Mouse (Mus musculus) liver, embryonic 13.5 days (tissue): ENCODE measurements around the gene Prcc. TPM values are rescaled to one million over a fixed set of nuclear protein-coding genes. Genes with fewer than 3 reads are reported as not detected.
A peak's percentile ranks its signal among the peaks of the same experiment; 100 is the strongest.
"Not testable (repeated sequence)": the region's sequence is repeated elsewhere in the genome, so short reads cannot be mapped to it uniquely, and the experiment has no call there.

Source experiments
- ATAC-seq: fragments of 200-750 bp; cut with Nextera tagmentation; 2 replicates; pipeline ENCODE4 v1.8.0; 2017; ENCODE audit warnings: low read depth, mild to moderate bottlenecking, moderate number of reproducible peaks, moderate library complexity
- DNase-seq: peaks from one replicate; pipeline ENCODE4 v3.0.0; 2022
- H3K27ac ChIP-seq: fragments of 300-500 bp; sonication (generic); 2 replicates; pipeline ENCODE4 v1.5.1; 2015; ENCODE audit warnings: moderate library complexity, mild to moderate bottlenecking, inconsistent platforms
- H3K27me3 ChIP-seq: fragments of 300-500 bp; sonication (generic); 2 replicates; pipeline ENCODE4 v1.6.1; 2015; ENCODE audit warnings: mild to moderate bottlenecking, inconsistent platforms
- H3K36me3 ChIP-seq: fragments of 300-500 bp; sonication (generic); 2 replicates; pipeline ENCODE4 v1.6.1; 2015; ENCODE audit warnings: mild to moderate bottlenecking, inconsistent platforms
- H3K4me1 ChIP-seq: fragments of 300-500 bp; sonication (generic); replicated peaks from 2 replicates; pipeline ENCODE4 v1.6.1; 2015; ENCODE audit warnings: inconsistent platforms
- H3K4me2 ChIP-seq: fragments of 300-500 bp; sonication (generic); 2 replicates; pipeline ENCODE4 v1.6.1; 2015; ENCODE audit warnings: inconsistent platforms, mild to moderate bottlenecking, moderate library complexity
- H3K4me3 ChIP-seq: fragments of 300-500 bp; sonication (generic); replicated peaks from 2 replicates; pipeline ENCODE4 v1.5.1; 2015; ENCODE audit warnings: mild to moderate bottlenecking, inconsistent platforms
- H3K9ac ChIP-seq: fragments of 300-500 bp; sonication (generic); 2 replicates; pipeline ENCODE4 v1.6.1; 2015; ENCODE audit warnings: mild to moderate bottlenecking, inconsistent platforms
- H3K9me3 ChIP-seq: fragments of 300-500 bp; sonication (generic); replicated peaks from 2 replicates; pipeline ENCODE4 v1.6.1; 2016; ENCODE audit warnings: inconsistent platforms
- WGBS: fragments of 180-500 bp; shearing (Covaris S2); methylation state at CpG from one replicate; pipeline ENCODE4 v1.1.7; 2015; ENCODE audit not compliant: insufficient replicate concordance; 5-methylcytosine and 5-hydroxymethylcytosine counted together
- polyA plus RNA-seq: library from polyadenylated mRNA; unstranded; fragments of >200 nt; fragmentation: Nextera tagmentation; extraction: Ambion mirVana; gene quantifications from 2 replicates; pipeline ENCODE4 v1.2.1, GENCODE M21; 2015

The Prcc gene
- polyA plus RNA-seq, 1 experiment from 2014 or later: 7.9 TPM

GRCm38 (mm10) chr3:87840858-87841257 is 44.5 kb downstream of the Prcc start:
- Histone ChIP-seq H3K27ac (no peak overlapping the region), H3K36me3 (no peaks in the 10 kb centered on the region), H3K27me3 (peaks cover 11% of the 10 kb centered on the region), H3K4me1 (no peaks in the 10 kb centered on the region), H3K9me3 (no peaks in the 10 kb centered on the region), H3K4me2 (no peak overlapping the region), H3K9ac (no peak overlapping the region), H3K4me3 (no peak overlapping the region)
- ATAC-seq (no peak), DNase-seq (no peak)

- no peaks in the 10 kb centered on the region for H3K9me3 ChIP-seq
- H3K36me3 ChIP-seq: no peaks in the 10 kb centered on the region
- H3K4me3 ChIP-seq: no peak overlapping the region
- peak; percentile 35 for DNase-seq
- WGBS: 6% methylated on average over 4 of the region's 4 CpGs
- no peaks in the 10 kb centered on the region for H3K4me1 ChIP-seq
- ATAC-seq: no peak
- no peak overlapping the region for H3K9ac ChIP-seq
- H3K4me2 ChIP-seq: no peak overlapping the region
- H3K27me3 ChIP-seq: peaks cover 11% of the 10 kb centered on the region
- H3K27ac ChIP-seq: no peak overlapping the region
Measured at GRCm38 (mm10) chr3:87838622-87839021, 46.8 kb downstream of the Prcc start.

- no peak overlapping the region for H3K4me2 ChIP-seq
- WGBS: 56% methylated on average over 5 of the region's 5 CpGs
- no peaks in the 10 kb centered on the region for H3K4me1 ChIP-seq
- no peak overlapping the region for H3K4me3 ChIP-seq
- H3K9ac ChIP-seq: no peak overlapping the region
- DNase-seq (no peak), ATAC-seq (no peak)
- no peaks in the 10 kb centered on the region for H3K27me3 ChIP-seq
- no peaks in the 10 kb centered on the region for H3K36me3 ChIP-seq
- no peak overlapping the region for H3K27ac ChIP-seq
- H3K9me3 ChIP-seq: no peaks in the 10 kb centered on the region
Measured at GRCm38 (mm10) chr3:87833482-87833881, 51.9 kb downstream of the Prcc start.

- no peak overlapping the region for H3K4me2 ChIP-seq
- WGBS: 58% methylated on average over 7 of the region's 7 CpGs
- no peak for ATAC-seq
- H3K9ac ChIP-seq: no peak overlapping the region
- H3K4me3 ChIP-seq: no peak overlapping the region
- no peak for DNase-seq
- no peaks in the 10 kb centered on the region for H3K36me3 ChIP-seq
- H3K4me1 ChIP-seq: no peaks in the 10 kb centered on the region
- no peak overlapping the region for H3K27ac ChIP-seq
- no peaks in the 10 kb centered on the region for H3K9me3 ChIP-seq
- no peaks in the 10 kb centered on the region for H3K27me3 ChIP-seq
Measured at GRCm38 (mm10) chr3:87832109-87832859, 53.1 kb downstream of the Prcc start.

- Histone ChIP-seq H3K4me3 (no peak overlapping the region), H3K4me2 (no peak overlapping the region)
Measured at GRCm38 (mm10) chr3:87829025-87829424, 56.4 kb downstream of the Prcc start.

GRCm38 (mm10) chr3:87828435-87828834 is 57.0 kb downstream of the Prcc start:
- DNase-seq (no peak), ATAC-seq (no peak)
- Histone ChIP-seq H3K4me3 (no peak overlapping the region), H3K36me3 (no peaks in the 10 kb centered on the region), H3K4me2 (no peak overlapping the region), H3K4me1 (no peaks in the 10 kb centered on the region), H3K9me3 (no peaks in the 10 kb centered on the region), H3K27me3 (no peaks in the 10 kb centered on the region), H3K27ac (no peak overlapping the region), H3K9ac (no peak overlapping the region)
- 11% methylated on average over 4 of the region's 4 CpGs for WGBS

More at GRCm38 (mm10) chr3:87829025-87829424, 56.4 kb downstream of the Prcc start:
- H3K27ac ChIP-seq: no peak overlapping the region
- H3K27me3 ChIP-seq: no peaks in the 10 kb centered on the region
- no peak for DNase-seq
- H3K36me3 ChIP-seq: no peaks in the 10 kb centered on the region
- H3K4me1 ChIP-seq: no peaks in the 10 kb centered on the region
- 38% methylated on average over 10 of the region's 10 CpGs for WGBS
- no peak for ATAC-seq
- no peaks in the 10 kb centered on the region for H3K9me3 ChIP-seq
- no peak overlapping the region for H3K9ac ChIP-seq

- H3K4me1 ChIP-seq, H3K27ac ChIP-seq, H3K27me3 ChIP-seq, H3K4me3 ChIP-seq, H3K9ac ChIP-seq, ATAC-seq, H3K4me2 ChIP-seq, DNase-seq, H3K9me3 ChIP-seq, H3K36me3 ChIP-seq: not testable (repeated sequence)
- 76% methylated on average over 1 of the region's 1 CpGs for WGBS
Measured at GRCm38 (mm10) chr3:87824206-87824605, 61.2 kb downstream of the Prcc start, which contains the start of gene Pear1. Gene Pear1, minus strand, starts transcription at chr3:87824306.

GRCm38 (mm10) chr3:87818226-87818625 is 67.2 kb downstream of the Prcc start:
- no peak overlapping the region for H3K27ac ChIP-seq
- H3K4me3 ChIP-seq: no peak overlapping the region
- H3K4me1 ChIP-seq: no peaks in the 10 kb centered on the region
- 64% methylated on average over 12 of the region's 12 CpGs for WGBS
- no peak overlapping the region for H3K4me2 ChIP-seq
- H3K27me3 ChIP-seq: peaks cover 51% of the 10 kb centered on the region
- H3K36me3 ChIP-seq: no peaks in the 10 kb centered on the region
- H3K9me3 ChIP-seq: no peaks in the 10 kb centered on the region
- ATAC-seq (no peak), DNase-seq (no peak)
- H3K9ac ChIP-seq: no peak overlapping the region

GRCm38 (mm10) chr3:87816646-87817093 is 68.7 kb downstream of the Prcc start:
- DNase-seq (peak; percentile 38), ATAC-seq (no peak)
- H3K9ac ChIP-seq: no peak overlapping the region
- no peak overlapping the region for H3K27ac ChIP-seq
- H3K4me1 ChIP-seq: no peaks in the 10 kb centered on the region
- WGBS: 5% methylated on average over 12 of the region's 12 CpGs
- H3K4me3 ChIP-seq: no peak overlapping the region
- no peak overlapping the region for H3K4me2 ChIP-seq
- no peaks in the 10 kb centered on the region for H3K36me3 ChIP-seq
- peaks cover 65% of the 10 kb centered on the region for H3K27me3 ChIP-seq
- no peaks in the 10 kb centered on the region for H3K9me3 ChIP-seq

GRCm38 (mm10) chr3:87816166-87816565 is 69.2 kb downstream of the Prcc start:
- H3K27me3 ChIP-seq: peaks cover 70% of the 10 kb centered on the region
- no peak overlapping the region for H3K4me3 ChIP-seq
- no peak for DNase-seq
- 35% methylated on average over 6 of the region's 6 CpGs for WGBS
- ATAC-seq: no peak
- H3K27ac ChIP-seq: no peak overlapping the region
- H3K4me2 ChIP-seq: no peak overlapping the region
- no peaks in the 10 kb centered on the region for H3K36me3 ChIP-seq
- H3K9me3 ChIP-seq: no peaks in the 10 kb centered on the region
- no peaks in the 10 kb centered on the region for H3K4me1 ChIP-seq
- no peak overlapping the region for H3K9ac ChIP-seq

GRCm38 (mm10) chr3:87812873-87813272 is 72.5 kb downstream of the Prcc start:
- H3K4me3 ChIP-seq: no peak overlapping the region
- no peaks in the 10 kb centered on the region for H3K4me1 ChIP-seq
- H3K27me3 ChIP-seq: peaks cover 84% of the 10 kb centered on the region
- DNase-seq (no peak), ATAC-seq (no peak)
- no peaks in the 10 kb centered on the region for H3K9me3 ChIP-seq
- no peak overlapping the region for H3K4me2 ChIP-seq
- 39% methylated on average over 10 of the region's 10 CpGs for WGBS
- no peaks in the 10 kb centered on the region for H3K36me3 ChIP-seq
- no peak overlapping the region for H3K9ac ChIP-seq
- no peak overlapping the region for H3K27ac ChIP-seq

- ATAC-seq (no peak), DNase-seq (no peak)
- WGBS: 61% methylated on average over 4 of the region's 4 CpGs
- no peak overlapping the region for H3K9ac ChIP-seq
- no peak overlapping the region for H3K4me2 ChIP-seq
- no peaks in the 10 kb centered on the region for H3K9me3 ChIP-seq
- no peak overlapping the region for H3K27ac ChIP-seq
- H3K36me3 ChIP-seq: no peaks in the 10 kb centered on the region
- H3K4me1 ChIP-seq: no peaks in the 10 kb centered on the region
- H3K27me3 ChIP-seq: peaks cover 82% of the 10 kb centered on the region
- H3K4me3 ChIP-seq: no peak overlapping the region
Measured at GRCm38 (mm10) chr3:87812413-87812812, 73.0 kb downstream of the Prcc start.
